Mouse (Mus musculus) ovary, postnatal 10 days (tissue): Measurements from ENCODE around the gene Fcer1a.
"Not testable (repeated sequence)": the region's sequence is repeated elsewhere in the genome, so short reads cannot be mapped to it uniquely, and the experiment has no call there.

Experiments
- DNase-seq: peaks from one replicate; pipeline ENCODE4 v3.0.0; 2022; ENCODE audit warnings: low spot score

The Fcer1a gene

DNA sequence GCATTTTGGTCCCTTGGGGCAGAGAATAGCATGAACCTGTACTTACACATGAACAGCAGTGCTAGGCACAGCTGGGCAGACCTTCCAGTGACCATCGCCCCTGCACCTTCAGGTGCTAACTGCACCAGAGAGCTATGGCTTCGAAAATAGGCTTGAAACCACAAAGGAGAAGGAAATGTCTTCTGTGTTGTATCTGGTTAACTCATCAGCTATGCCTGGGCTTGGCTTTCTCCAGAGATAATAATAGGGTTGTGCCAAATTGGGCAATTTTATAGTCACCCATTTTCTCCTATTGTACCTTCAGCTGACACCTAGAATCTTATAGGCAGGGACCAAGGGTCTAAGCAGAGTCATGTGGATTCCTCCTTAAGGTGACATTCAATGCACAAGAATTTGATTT lies at the start of gene Fcer1a:
Gene Fcer1a (minus strand): TSS at position 134 of the 400 bp plus-strand sequence.
- no peak for DNase-seq

DNA sequence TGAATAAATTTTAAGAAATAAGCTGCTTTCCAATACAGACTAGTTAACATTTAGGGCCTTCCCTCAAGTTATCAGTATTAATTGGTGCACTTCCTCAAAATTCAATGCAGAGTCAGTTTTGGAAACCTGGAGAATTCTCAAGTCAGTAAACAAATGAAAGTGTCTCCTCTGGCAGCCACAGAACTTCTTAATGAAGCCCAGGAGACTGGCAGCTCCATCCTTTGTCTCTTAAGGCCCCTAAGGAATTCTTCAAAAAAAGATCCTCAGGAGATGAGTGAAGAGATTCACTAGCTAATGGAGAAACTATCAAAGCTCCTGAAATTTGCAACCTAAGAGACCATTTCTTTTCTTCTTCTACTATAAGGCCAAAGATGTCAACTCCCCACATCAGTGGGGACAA lies 38.7 kb upstream of the Fcer1a start, which contains the start of gene Olfr418:
Gene Olfr418 (plus strand): TSS at position 301 of the 400 bp plus-strand sequence.
- no peak for DNase-seq

DNA sequence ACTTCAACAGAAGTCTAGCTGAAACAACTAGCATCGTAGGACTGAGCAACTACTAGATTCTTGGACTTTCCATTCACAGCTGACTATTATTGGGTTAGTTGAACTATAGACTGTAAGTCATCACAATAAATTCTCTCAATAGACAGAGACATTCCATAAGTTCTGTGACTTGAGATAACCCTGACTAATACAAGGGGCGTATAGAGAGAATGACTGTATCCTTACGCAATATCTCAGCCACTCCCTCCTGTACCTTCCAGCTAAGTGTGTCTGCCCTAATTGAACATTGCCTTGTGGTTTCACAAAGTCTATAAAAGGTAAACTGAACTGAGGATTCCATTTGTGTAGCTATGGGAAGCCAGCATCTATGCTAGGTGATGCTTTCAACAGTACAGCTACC lies 22.9 kb upstream of the Fcer1a start:
- no peak for DNase-seq

DNA sequence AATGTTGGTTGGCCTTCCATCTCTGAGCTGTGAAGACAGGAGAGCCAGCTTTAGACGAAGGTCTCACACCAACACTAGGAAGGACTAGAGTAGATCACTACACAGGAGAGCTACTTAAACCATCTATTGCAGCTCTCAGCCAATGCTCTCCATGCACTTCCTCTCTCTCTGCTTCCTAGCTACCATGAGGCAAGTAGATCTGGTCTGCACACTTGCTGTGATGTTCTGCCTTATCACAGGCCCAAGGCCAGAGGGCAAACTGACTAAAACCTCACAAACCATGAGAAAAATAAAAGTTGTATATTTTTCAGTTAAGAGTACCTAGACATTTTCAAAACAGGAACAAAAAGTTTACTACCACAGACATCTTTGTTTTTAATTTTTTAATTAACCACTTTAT lies 10.0 kb upstream of the Fcer1a start:
- not testable (repeated sequence) for DNase-seq

DNA sequence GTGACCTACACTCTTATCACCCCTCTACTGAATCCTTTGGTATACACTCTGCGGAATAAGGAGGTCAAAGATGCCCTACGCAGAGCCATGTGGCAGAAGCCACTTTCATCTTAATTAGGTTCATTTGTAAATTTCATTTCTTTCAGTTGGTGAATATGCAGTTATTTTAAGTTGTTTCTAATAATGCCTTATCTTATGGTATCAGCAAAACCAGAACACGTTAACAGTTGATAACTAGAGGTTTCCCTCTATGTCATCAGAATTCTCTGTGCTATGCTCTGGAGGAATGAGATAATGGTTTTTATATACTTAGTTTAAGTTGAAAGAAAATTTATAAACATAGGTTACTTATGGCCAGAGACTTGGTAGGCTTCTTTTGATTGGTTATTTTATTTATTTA lies 10.5 kb downstream of the Fcer1a start:
- DNase-seq: no peak

DNA sequence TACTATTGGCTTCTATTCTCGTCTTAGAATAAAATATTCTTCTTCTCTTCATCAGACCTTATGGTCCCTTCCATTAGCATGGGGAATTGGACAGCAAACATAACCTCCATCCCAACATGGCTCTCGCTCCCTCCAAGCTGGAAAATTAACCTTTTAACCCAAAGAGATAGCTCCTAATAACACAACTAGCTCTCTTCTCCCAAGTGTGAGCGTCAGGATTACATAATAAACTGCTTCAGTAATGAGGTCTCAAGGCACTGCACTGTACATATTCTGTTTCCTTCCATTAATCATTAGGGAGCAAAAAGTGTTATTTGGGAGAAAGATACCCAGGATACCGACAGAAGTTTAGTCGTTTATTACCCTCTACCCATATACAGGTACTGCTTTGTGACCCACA lies 14.9 kb downstream of the Fcer1a start, which contains the start of gene Olfr1404:
Gene Olfr1404 (plus strand): TSS at position 301 of the 400 bp plus-strand sequence.
- DNase-seq: no peak

DNA sequence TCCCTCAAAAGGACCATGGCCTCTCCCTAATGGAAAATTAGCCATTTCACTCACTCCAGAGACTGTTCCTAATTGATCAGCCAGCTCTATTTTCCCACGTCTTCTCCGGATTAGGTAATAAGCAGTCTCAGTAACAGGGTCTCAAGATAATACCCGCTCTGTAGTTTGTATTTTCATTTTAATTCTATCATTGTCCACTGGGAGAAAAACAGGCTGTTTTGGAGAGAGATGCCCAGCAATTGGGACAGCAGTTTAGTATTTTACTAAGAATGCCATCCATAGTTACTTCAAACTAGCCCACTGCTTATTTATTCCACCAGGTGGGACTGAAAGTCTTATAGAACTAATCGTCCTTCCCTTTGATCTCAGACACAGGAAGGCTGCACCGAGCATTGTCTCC lies 29.5 kb downstream of the Fcer1a start, which contains the start of gene Olfr218:
Gene Olfr218 (plus strand): TSS at position 301 of the 400 bp plus-strand sequence.
- no peak for DNase-seq

DNA sequence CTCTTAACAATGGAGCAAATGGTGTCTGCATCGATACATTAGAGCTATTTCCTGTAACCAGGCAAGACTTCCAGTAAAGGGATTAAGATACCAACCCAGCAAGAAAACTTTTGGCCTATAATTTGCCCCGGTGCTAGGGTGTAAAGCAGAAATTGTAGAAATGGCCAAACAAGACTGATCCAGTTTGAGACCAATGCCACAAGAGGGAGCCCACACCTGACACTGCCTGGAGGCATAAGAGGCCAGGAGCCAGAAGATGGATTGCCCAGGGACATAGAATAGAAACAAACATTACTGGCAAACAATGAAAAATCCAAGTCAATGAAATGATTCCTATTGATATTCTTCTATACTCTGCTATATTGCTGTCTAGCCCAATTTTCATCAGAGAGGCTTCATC lies 30.7 kb downstream of the Fcer1a start:
- DNase-seq: no peak

DNA sequence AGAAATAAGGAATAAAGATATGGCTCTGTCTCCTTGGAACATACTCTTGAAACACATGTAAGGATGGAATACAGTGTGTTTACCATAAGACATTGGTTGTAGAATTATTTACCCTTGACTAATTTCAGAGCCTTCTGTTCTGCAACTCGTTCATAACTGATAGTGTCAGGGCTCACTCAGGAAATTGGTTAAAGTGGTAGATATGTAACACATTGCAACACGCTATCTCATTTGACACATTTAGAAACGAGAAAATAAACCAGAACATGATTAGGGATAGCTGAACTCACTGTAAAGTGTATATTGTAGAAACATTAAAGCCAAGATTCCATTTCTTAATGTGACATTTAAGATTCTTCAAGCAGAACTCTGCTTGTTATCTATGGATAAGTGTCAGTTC lies 35.0 kb downstream of the Fcer1a start:
- DNase-seq: no peak

DNA sequence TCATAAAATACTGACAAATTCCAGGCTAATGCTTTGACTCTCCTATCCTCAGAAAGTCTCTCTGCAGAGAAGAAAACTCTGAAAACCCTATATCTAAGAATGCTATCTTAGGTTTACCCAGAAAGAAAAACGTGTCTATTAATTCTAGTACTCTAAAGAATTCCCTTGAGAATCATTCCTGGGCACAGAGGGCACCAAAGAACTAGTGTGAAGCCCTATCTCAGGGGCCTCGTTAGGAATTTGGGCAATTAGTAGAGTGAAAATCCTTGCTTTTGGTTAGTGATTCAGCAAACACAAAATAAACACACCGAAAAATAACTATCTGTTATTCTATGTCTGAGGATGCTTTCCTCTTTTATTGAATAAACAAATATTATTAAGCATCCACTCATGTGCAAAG lies 36.5 kb downstream of the Fcer1a start, which contains the start of gene Olfr1406:
Gene Olfr1406 (minus strand): TSS at position 101 of the 400 bp plus-strand sequence.
- no peak for DNase-seq

DNA sequence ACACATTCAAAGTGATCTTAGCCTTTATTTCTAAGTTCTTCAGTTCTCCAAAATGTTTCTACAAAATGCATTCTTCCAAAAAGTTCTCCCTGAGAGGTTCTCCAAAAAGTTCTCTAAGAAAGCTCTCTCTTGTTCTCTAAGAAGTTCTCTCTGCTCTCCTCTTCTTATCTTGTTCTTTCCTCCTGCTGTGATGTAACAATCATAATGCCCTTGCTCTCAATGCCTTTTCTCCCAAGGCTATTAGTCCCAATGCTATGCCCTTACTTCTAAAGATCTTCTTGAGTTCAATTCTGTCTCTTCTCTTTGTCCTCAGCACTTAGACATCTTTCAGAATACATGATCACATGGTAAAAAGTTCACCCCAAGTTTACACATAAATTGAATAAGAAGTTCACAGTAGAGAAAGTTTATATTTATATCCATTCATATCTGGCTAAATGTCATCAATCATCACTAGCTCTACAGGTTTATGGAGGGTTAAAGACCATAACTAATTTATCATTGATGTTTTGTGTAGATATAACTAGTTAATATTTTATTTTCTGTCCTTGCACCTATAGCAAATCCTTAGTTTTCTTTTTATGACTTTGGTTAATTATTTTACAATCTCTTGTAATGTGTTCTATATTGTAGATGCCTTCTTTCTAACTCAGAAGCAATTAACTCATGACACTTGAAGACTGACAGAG lies 52.7 kb downstream of the Fcer1a start:
- DNase-seq: no peak
